Mouse (Mus musculus): Measurements from ENCODE around the gene Dcdc2c. TPM values are rescaled to one million over a fixed set of nuclear protein-coding genes. Genes with fewer than 3 reads are reported as not detected.

The Dcdc2c gene
- polyA plus RNA-seq (2015; fragmentation: Nextera tagmentation; extraction: Ambion mirVana): 0.07 TPM in 1 of 2 replicates, not detected in the other

DNA sequence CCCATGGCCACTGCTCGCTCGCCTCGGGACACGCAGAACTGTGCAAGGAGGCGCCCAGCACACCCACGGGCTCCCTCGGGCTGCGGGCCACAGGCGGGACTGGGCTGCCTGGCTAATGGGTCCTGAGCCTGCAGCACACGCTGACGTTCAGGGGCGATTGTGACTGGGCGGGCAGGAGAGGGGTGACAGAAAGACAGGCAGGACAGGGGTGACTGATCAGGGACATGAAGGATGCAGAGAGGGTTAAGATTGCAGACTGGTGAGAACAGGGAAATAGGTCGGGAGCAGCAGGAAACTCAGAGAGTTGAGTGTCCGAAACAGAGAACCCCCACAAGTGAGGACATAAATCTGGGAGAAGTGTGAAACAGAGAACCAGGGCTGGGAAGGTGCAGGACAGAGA lies at the start of gene Dcdc2c:
Gene Dcdc2c, minus strand, starts transcription at position 101 of the 400 bp plus-strand sequence.
- H3K9ac ChIP-seq: no peak within 1 kb of the TSS
- no peak within 1 kb of the TSS for H3K4me2 ChIP-seq
- ATAC-seq (ENCODE audit: low read depth) (no peak), DNase-seq (no peak)
- WGBS (ENCODE audit: insufficient replicate concordance): 51% methylated on average over 15 of the region's 15 CpGs
- no peak within 1 kb of the TSS for H3K27ac ChIP-seq
- no peaks in the 10 kb centered on the region for H3K4me1 ChIP-seq (replicated peaks)
- H3K36me3 ChIP-seq: no peaks in the 10 kb centered on the region
- no peaks in the 10 kb centered on the region for H3K9me3 ChIP-seq (replicated peaks)
- H3K4me3 ChIP-seq (replicated peaks): no peak within 1 kb of the TSS
- H3K27me3 ChIP-seq: peaks cover 7% of the 10 kb centered on the region; the same call in 1 of the 2 replicates

DNA sequence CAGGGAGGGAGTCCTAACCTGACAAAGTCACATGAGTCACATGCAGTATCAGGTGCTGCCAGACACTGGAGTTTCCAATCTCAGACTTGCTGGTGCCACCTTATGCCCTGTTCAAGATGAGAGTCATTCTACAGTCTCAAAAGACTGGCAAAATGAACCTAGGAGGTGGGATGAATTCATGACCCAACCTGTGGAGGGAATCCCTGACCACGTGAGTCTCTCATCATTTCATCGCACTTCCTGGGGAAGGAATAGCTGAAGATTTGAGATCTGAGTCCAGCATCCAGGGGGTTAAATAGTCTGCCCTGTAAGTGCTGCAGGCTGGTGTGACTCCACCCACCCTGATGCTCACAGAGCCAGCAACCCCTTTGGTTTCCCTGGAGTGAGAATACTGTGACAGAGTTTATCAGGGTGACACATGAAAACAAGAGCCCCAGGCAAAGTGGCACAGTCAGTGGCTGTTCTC lies 46.4 kb upstream of the Dcdc2c start:
- Histone ChIP-seq H3K27ac (no peak overlapping the region), H3K4me3 (replicated peaks) (no peak overlapping the region), H3K36me3 (no peaks in the 10 kb centered on the region), H3K4me1 (replicated peaks) (no peaks in the 10 kb centered on the region), H3K4me2 (no peak overlapping the region), H3K9ac (no peak overlapping the region), H3K9me3 (replicated peaks) (no peaks in the 10 kb centered on the region), H3K27me3 (0 out of 2 replicates have a peak, but pooled peaks cover 4% of the 10 kb centered on the region)
- WGBS (ENCODE audit: insufficient replicate concordance): 45% methylated on average over 2 of the region's 2 CpGs
- ATAC-seq (ENCODE audit: low read depth) (no peak), DNase-seq (no peak)

DNA sequence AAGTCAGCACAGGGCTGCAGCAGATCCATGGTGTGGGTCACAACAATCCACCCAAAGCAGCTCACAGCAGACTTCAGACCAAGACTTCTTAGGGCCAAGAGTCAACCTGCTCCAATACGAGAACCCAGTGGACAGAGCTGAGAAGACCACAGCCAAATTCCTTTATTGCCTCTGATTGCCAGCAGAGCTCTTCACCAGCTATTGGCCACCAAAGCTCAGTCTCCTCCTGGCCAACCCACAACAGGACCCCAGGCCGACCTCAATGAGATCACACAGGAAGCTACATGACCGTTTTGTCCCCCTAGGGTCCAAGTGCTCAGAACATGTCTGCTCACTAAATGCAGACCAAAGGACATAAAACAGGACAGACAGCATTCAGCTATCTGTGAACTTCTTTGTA lies 45.9 kb upstream of the Dcdc2c start:
- H3K27me3 ChIP-seq: 0 out of 2 replicates have a peak, but pooled peaks cover 4% of the 10 kb centered on the region
- no peak for ATAC-seq (ENCODE audit: low read depth)
- H3K9me3 ChIP-seq (replicated peaks): no peaks in the 10 kb centered on the region
- no peak overlapping the region for H3K4me2 ChIP-seq
- no peak overlapping the region for H3K4me3 ChIP-seq (replicated peaks)
- DNase-seq: no peak
- H3K4me1 ChIP-seq (replicated peaks): no peaks in the 10 kb centered on the region
- no peaks in the 10 kb centered on the region for H3K36me3 ChIP-seq
- H3K9ac ChIP-seq: no peak overlapping the region
- H3K27ac ChIP-seq: no peak overlapping the region
- WGBS (ENCODE audit: insufficient replicate concordance): 32% methylated on average over 3 of the region's 3 CpGs

DNA sequence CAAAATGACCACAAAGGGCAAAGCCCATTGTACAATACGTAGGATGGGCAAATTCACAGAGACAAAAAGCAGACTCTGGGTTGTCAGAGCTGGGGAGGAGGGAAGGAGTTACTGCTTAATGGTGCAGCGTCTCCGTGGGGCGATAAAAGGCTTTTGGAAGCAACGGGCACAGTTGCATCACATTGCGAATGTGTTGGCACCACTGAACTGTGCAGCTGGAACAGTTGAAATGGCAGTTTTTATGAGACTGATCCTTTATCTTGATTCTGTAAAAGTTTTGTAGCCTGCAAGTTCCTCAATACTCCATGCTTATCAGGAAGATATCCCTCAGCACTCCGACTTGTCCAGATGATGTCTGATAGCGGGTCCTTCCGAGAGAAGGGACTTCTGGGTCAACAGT lies 45.5 kb upstream of the Dcdc2c start:
- no peak for ATAC-seq (ENCODE audit: low read depth)
- no peak for DNase-seq
- Histone ChIP-seq H3K36me3 (no peaks in the 10 kb centered on the region), H3K4me3 (replicated peaks) (no peak overlapping the region), H3K4me1 (replicated peaks) (no peaks in the 10 kb centered on the region), H3K9me3 (replicated peaks) (no peaks in the 10 kb centered on the region), H3K4me2 (no peak overlapping the region), H3K9ac (no peak overlapping the region), H3K27me3 (0 out of 2 replicates have a peak, but pooled peaks cover 4% of the 10 kb centered on the region), H3K27ac (no peak overlapping the region)
- WGBS (ENCODE audit: insufficient replicate concordance): 68% methylated on average over 9 of the region's 9 CpGs

DNA sequence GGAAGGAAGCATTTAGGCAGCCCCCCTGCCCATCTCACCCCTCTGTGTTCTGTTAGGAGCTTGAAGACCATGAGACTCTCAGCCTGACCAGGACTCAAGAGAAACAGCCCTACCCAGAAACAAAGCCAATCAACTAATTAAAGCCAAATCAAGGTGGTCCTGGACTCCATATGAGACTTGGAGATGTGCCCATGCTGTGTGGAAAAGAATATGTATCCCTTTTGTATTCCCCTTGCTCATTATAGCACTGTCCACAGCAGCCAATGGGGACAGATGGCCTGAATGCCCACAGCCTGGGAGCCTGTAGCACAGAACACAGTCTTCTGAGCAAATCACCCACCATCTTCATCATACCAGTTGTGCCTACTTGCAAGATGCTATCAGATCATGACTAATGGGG lies 44.7 kb upstream of the Dcdc2c start:
- no peak for ATAC-seq (ENCODE audit: low read depth)
- Histone ChIP-seq H3K4me2 (no peak overlapping the region), H3K9me3 (replicated peaks) (no peaks in the 10 kb centered on the region), H3K4me1 (replicated peaks) (no peaks in the 10 kb centered on the region), H3K27ac (no peak overlapping the region), H3K9ac (no peak overlapping the region), H3K27me3 (no peaks in the 10 kb centered on the region), H3K36me3 (no peaks in the 10 kb centered on the region), H3K4me3 (replicated peaks) (no peak overlapping the region)
- no peak for DNase-seq

DNA sequence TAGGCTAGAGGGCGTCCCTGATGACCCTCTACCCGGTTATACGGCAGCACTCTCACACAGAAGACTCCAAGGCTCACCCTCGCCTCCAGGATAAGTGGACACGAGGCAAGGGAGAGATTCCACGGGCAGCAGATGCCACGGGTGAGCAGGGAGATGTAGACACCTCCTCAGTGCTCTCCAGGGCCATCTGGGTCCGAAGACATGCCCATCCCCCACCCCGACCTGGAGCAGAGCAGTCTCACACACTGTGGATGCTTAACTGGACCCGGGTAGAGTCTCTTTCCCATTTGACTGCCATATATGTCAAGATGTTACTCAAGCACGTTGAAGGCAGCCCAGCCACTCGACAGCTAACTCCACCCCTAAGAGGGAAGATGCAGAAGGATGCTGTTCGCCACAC lies 38.2 kb upstream of the Dcdc2c start:
- ATAC-seq (ENCODE audit: low read depth): no peak
- no peak overlapping the region for H3K4me3 ChIP-seq (replicated peaks)
- no peaks in the 10 kb centered on the region for H3K36me3 ChIP-seq
- no peak for DNase-seq
- no peak overlapping the region for H3K27ac ChIP-seq
- 28% methylated on average over 13 of the region's 13 CpGs for WGBS (ENCODE audit: insufficient replicate concordance)
- no peak overlapping the region for H3K9ac ChIP-seq
- H3K4me2 ChIP-seq: no peak overlapping the region
- peaks cover 12% of the 10 kb centered on the region; the same call in 1 of the 2 replicates for H3K27me3 ChIP-seq
- H3K9me3 ChIP-seq (replicated peaks): no peaks in the 10 kb centered on the region
- 0 out of 2 replicates have a peak, but pooled peaks cover 5% of the 10 kb centered on the region for H3K4me1 ChIP-seq (replicated peaks)

DNA sequence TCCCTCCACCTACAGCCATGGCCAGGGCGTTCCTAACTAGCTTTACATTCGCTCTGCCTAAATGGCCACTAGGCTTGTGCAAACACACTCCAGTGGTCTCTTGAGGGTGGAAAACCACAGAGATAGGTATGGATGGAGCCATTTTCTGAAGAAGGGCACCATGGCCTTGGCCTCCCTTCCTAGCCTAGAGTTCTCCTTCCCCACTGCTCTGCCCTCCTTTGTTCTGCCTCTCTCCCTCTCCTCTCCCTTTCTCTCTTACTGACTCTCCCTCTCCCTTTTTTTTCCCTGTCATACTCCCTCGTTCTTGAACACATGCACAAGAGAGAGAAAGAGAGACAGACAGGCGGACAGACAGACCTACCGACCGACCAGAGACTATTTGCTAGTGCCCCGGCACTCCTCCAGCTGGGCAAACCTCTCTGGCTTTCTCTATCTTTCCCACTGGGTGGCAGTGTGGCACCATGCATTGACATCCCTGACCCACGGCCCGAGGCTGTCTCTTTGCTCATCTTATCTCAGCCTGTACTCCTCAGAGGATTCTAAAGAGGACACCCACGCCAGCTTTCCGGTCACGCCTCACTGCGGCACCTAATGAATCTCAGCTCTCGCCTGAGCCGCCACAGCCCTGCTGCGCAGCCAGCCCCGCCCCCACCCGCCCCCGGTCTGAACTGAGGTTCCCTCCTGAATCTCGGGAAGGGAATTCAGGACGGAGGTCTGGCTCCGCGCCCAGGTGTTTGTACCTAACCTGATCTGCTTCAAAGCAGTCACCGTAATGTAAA lies 37.1 kb upstream of the Dcdc2c start:
- Histone ChIP-seq H3K27me3 (peaks cover 12% of the 10 kb centered on the region; the same call in 1 of the 2 replicates), H3K36me3 (no peaks in the 10 kb centered on the region), H3K4me3 (replicated peaks) (peak overlapping the region; percentile 34), H3K9ac (no peak overlapping the region), H3K27ac (no peak overlapping the region), H3K9me3 (replicated peaks) (no peaks in the 10 kb centered on the region), H3K4me1 (replicated peaks) (0 out of 2 replicates have a peak, but pooled peaks cover 5% of the 10 kb centered on the region), H3K4me2 (peak overlapping the region; percentile 53)
- ATAC-seq (ENCODE audit: low read depth): peak; percentile 70
- DNase-seq: peak; percentile 46
- 8% methylated on average over 24 of the region's 24 CpGs for WGBS (ENCODE audit: insufficient replicate concordance)

DNA sequence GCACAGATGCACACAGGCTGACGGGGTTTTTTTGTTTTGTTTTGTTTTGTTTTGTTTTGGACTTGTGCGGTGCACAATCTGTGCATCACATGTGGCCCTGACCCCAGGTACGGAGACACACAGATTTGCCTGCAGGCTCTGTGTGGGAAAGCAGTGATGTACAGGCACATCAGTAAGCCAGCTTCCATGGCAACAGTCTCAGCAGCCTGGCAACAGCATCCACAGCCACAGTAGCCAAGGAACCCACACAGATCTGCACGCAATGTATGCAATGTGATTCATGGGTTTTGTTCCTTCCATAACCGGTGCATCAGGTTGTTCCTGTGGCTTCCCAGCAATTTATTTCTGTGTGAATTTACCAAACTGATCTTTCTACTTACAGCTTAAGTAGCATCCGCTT lies 35.8 kb upstream of the Dcdc2c start:
- Histone ChIP-seq H3K4me2 (no peak overlapping the region), H3K36me3 (no peaks in the 10 kb centered on the region), H3K9me3 (replicated peaks) (no peaks in the 10 kb centered on the region), H3K9ac (no peak overlapping the region), H3K4me1 (replicated peaks) (0 out of 2 replicates have a peak, but pooled peaks cover 5% of the 10 kb centered on the region), H3K27me3 (peaks cover 12% of the 10 kb centered on the region; the same call in 1 of the 2 replicates), H3K4me3 (replicated peaks) (no peak overlapping the region), H3K27ac (no peak overlapping the region)
- 71% methylated on average over 6 of the region's 6 CpGs for WGBS (ENCODE audit: insufficient replicate concordance)
- DNase-seq (no peak), ATAC-seq (ENCODE audit: low read depth) (no peak)

DNA sequence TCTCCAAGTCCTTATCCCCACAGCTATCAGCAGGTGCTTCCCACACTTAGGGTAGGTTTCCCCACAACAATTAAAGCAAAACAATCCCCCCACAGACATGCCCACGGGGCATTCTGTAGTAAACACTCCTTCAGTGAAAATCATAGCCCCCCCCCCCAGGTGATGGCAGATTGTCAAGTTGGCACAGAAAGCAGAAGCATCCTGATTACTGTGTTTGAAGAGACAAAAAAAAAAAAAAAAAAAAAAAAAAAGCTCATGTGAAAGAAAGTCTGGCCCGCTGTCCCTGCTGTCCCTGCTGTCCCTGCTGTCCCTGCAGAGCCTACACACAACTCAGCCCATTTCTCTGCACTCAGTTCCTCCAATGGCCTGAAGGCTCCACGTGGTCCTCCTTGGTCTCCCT lies 31.8 kb upstream of the Dcdc2c start:
- WGBS (ENCODE audit: insufficient replicate concordance): 47% methylated on average over 3 of the region's 3 CpGs

DNA sequence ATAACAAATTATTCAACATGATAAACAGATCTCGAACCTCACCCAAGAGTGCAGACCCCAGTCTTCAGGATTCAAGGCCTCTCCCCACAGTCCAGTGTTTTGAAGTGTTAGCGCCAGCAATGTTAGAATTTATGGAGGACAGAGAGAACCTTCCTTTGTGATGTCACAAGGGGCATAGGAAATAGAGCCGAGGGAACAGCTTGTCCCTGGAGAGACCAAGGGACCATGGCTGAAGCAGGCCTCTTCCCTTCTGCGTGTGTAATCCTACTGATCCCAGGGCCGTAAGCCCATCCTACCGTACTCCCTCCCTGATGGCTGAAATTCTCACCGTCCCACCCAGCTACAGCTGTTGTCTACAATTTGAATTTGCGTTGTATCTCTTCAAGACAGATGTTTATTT lies 30.2 kb upstream of the Dcdc2c start, which contains the start of gene Allc:
Gene Allc, minus strand, starts transcription at position 101 of the 400 bp plus-strand sequence.
- Histone ChIP-seq H3K9ac (no peak within 1 kb of the TSS), H3K27ac (no peak within 1 kb of the TSS), H3K27me3 (no peaks in the 10 kb centered on the region), H3K9me3 (replicated peaks) (no peaks in the 10 kb centered on the region), H3K4me1 (replicated peaks) (no peaks in the 10 kb centered on the region), H3K36me3 (no peaks in the 10 kb centered on the region), H3K4me3 (replicated peaks) (no peak within 1 kb of the TSS), H3K4me2 (no peak within 1 kb of the TSS)
- 68% methylated on average over 8 of the region's 8 CpGs for WGBS (ENCODE audit: insufficient replicate concordance)
- ATAC-seq (ENCODE audit: low read depth): no peak
- DNase-seq: no peak

More for the DNA sequence above, 31.8 kb upstream of the Dcdc2c start:
- Histone ChIP-seq H3K4me2 (no peak overlapping the region), H3K9me3 (replicated peaks) (no peaks in the 10 kb centered on the region), H3K4me1 (replicated peaks) (no peaks in the 10 kb centered on the region), H3K27me3 (no peaks in the 10 kb centered on the region), H3K9ac (no peak overlapping the region), H3K27ac (no peak overlapping the region), H3K36me3 (no peaks in the 10 kb centered on the region), H3K4me3 (replicated peaks) (no peak overlapping the region)
- DNase-seq (no peak), ATAC-seq (ENCODE audit: low read depth) (no peak)

DNA sequence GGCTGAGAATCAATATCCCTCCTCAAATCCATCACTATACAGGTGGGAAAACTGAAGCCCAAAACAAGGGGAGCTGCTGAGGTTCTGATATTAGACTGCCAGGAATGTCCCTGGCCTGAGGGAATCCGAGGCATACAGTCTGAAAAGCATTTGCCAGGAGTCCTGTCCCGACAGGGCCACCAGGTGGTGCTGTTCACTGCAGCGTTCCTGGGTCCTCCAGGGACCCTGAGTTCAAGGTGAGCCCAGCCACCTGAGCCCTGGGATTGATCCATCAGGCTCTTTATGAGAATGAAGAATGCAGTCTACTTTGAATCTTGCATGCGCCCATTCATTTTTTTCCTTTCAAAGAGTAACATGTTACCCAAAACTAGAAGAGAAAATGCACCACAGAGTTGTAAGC lies 26.9 kb upstream of the Dcdc2c start:
- Histone ChIP-seq H3K9me3 (replicated peaks) (no peaks in the 10 kb centered on the region), H3K4me1 (replicated peaks) (no peaks in the 10 kb centered on the region), H3K27ac (no peak overlapping the region), H3K4me2 (no peak overlapping the region), H3K9ac (no peak overlapping the region), H3K4me3 (replicated peaks) (no peak overlapping the region), H3K27me3 (no peaks in the 10 kb centered on the region), H3K36me3 (no peaks in the 10 kb centered on the region)
- no peak for ATAC-seq (ENCODE audit: low read depth)
- WGBS (ENCODE audit: insufficient replicate concordance): 28% methylated on average over 4 of the region's 4 CpGs
- no peak for DNase-seq

DNA sequence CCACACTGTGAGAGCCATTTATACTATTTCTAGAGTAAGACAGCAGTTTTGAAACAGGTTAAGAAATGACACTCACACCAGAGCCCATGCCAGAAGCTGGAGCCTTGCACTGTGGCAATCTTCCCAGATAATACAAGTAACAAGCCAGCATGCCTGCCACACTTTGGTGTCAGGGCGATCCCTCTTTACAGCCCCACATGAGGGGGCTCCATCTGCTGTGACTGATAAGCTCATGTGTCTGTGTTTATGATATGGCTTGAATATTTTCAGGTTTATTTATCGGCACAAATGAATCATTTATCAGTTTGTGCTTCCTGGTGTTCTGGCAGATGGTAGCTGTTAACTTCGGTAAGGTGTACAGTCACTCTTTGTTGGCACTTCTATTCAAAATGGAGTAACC lies 25.9 kb upstream of the Dcdc2c start:
- DNase-seq: no peak
- Histone ChIP-seq H3K36me3 (no peaks in the 10 kb centered on the region), H3K4me3 (replicated peaks) (no peak overlapping the region), H3K27me3 (no peaks in the 10 kb centered on the region), H3K4me1 (replicated peaks) (no peaks in the 10 kb centered on the region), H3K4me2 (no peak overlapping the region), H3K9me3 (replicated peaks) (no peaks in the 10 kb centered on the region), H3K27ac (no peak overlapping the region), H3K9ac (no peak overlapping the region)
- ATAC-seq (ENCODE audit: low read depth): 0 out of 2 replicates have a peak, but pooled peaks have one; percentile 48
- WGBS (ENCODE audit: insufficient replicate concordance): 29% methylated on average over 3 of the region's 3 CpGs

All from liver, embryonic 13.5 days (tissue).